Mouse (Mus musculus) lung, adult 18-20 months (tissue): Measurements from ENCODE around the gene Cds2.
"Not testable (repeated sequence)": the region's sequence is repeated elsewhere in the genome, so short reads cannot be mapped to it uniquely, and the experiment has no call there.

Experiments
- DNase-seq, 2 experiments: peaks; one replicate each; pipeline ENCODE4 v3.0.0; 2022; ENCODE audit warnings: mixed read lengths in 2 of 2

The Cds2 gene

DNA sequence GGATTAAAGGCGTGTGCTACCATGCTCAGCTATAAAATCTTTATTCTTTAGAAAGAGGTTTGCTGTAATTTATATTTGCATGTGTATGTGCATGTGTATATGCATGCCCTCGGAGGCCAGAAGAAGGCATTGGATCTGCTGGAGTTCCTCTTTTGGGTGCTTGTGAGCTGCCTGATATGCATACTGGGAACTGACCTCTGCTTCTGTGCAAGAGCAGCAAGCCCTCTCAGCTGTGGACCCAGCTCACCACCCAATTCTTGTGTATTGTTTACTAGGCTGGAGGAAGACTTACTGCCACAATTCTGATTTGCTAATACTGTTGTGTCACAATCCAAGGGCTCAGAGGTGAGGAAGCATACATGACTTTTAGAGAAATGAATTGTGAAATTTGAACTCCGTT, 3.1 kb downstream of the Cds2 start:
- DNase-seq, result peak in 1 of 2 experiments; percentile 43

- peak in 1 of 2 experiments; percentile 53 for DNase-seq
Measured at GRCm38 (mm10) chr2:132269217-132269616, 6.3 kb downstream of the Cds2 start.

DNA sequence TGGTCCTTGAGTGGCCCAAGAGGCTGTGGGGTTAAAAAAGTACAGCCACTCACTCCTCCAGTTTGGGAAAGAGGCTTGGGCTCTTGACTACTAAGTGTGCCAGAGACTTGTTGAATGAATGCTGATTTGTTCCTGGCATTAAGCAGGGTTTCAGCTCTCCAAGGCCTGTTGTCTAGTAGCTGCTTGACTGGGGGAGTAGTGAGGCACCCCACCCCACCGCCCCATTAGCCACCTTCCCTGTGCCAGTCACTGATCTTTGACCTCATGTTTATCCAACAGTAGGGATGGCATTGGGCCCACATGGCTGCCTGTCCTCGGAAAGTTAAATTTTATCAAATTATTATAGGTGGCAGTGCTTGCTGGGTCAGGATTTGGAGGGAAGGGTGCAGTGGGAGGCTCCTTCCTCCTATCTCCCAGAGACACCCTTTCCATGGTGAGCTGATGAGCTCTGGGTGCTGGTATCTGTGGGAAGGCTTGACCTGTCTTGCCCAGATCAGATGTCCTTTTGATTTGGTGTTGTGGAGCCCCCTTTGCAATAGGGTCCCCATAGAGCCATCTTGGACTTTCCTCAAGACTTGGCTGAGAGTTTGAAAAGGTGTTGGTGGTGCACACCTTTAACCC, 7.5 kb downstream of the Cds2 start:
- peak in 1 of 2 experiments; percentile 50 for DNase-seq

GRCm38 (mm10) chr2:132272694-132273389, 9.9 kb downstream of the Cds2 start:
- DNase-seq, result no peak

DNA sequence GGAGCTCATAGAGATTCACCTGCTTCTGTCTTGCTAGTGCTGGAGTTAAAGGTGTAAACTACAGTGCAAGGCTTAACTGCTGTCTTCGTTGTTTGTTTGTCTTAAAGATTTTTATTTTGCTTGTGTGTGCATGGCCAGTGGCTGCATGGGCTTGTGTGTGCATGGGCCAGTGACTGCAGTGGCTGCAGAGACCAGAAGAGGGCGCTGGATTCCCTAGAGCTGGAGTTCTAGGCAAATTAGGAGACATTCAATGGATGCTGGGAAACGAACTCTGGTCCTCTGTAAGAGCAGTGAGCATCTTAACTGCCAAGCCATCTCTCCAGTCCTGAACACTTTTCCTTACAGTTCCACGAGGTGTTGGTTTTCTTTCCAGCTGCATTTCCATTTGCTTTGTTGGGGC, 12.6 kb downstream of the Cds2 start:
- DNase-seq, result no peak

- DNase-seq, result no peak
Measured at GRCm38 (mm10) chr2:132276249-132276648, 13.3 kb downstream of the Cds2 start.

- DNase-seq, result no peak
Measured at GRCm38 (mm10) chr2:132278273-132278853, 15.4 kb downstream of the Cds2 start.

GRCm38 (mm10) chr2:132279336-132279882, 16.5 kb downstream of the Cds2 start:
- no peak for DNase-seq

DNA sequence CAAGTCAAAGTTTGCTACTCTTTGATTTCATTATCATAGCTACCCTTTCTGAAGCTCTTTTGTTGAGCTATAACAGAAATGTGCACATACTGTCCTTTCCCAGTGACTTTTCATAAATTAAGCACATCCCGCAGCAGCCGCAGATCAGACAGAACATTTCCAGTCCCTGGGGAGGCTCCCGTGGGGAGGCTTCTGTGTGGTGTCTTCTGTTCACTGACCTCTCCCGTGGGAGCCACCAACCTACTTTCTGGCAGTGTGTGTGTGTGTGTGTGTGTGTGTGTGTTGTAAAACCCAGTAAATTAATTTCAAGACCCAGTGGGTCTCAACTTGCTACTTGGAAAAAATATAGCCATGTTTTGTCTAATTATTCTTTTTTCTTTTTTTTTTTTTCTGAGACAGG, 17.0 kb downstream of the Cds2 start:
- no peak for DNase-seq

- DNase-seq, result no peak
Measured at GRCm38 (mm10) chr2:132280518-132281120, 17.7 kb downstream of the Cds2 start.

DNA sequence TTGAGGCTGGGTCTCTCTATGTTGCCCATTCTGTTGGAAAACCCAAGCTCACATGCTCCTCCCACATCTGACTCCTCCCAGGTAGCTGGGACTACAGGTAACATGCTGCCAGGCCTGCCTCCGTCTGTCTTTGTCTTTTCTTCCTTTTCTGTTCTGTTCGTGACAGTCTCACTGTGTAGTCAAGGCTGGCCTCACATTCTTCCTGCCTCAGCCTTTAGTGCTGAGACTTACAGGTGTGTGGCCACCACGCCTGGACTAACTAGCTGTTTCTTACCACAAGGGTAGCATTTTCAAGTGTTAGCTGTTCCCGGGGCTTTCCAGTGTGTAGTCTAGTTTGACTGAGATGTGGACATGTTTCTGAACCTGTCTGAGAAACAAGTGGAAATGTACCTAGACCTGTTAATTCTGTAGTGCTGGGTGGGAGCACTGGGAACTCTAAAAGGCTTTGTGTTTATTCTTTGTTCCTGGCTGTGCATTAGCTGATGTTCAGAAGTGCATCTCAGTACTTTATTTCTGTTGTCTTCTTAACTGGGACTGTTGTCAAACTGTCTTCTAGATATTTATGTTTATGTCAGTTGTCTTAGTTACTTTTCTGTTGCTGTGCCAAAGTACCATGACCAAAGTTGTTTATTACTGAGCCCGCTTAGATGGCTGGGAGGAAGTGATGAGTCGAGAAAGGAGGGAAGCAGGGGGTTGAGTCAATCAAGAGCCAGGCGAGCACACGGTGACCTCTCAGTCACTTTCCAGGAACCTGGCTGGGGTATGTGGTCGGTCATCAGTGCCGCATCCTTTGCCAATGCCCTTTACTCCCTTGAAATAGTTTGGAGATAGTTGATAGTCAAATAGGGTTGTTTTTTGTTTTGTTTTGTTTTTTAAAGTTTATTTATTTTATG, 18.9 kb downstream of the Cds2 start:
- DNase-seq, result peak in 1 of 2 experiments; percentile 59

DNA sequence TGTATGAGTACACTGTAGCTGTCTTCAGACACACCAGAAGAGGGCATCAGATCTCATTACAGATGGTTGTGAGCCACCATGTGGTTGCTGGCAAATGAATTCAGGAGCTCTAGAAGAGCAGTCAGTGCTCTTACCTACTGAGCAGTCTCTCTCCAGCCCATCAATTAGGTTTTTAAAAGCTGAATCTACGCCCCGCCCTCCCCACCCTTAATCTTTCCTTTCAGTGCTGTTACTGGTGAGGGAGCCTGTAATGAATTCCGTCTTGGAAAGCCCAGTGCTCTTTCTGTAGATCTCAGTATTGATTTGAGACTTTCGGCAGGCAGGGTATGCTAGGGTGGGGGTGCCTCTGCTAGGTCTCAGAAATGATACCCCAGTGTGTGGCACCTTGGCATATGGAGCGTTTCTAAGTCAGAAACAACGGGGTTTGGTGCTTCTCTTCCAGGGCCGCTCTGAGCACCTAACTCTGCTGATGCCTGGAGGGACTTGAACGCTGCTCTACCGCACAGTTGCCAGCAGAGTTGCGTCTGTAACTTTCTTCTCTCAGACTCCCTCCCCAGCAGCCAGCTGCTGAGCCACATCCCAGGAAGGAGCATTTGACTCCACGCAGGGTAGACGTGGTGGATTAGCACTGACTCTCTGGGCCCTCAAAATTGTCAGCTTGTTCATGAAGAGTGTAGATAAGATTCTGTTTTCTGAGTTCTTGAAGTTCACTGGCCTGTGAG, 19.7 kb downstream of the Cds2 start:
- no peak for DNase-seq

GRCm38 (mm10) chr2:132283236-132284070, 20.5 kb downstream of the Cds2 start:
- DNase-seq, result no peak

- peak; percentile 58 to 78 for DNase-seq
Measured at GRCm38 (mm10) chr2:132284492-132285139, 21.7 kb downstream of the Cds2 start.

- not testable (repeated sequence) for DNase-seq
Measured at GRCm38 (mm10) chr2:132285722-132286121, 22.8 kb downstream of the Cds2 start.

DNA sequence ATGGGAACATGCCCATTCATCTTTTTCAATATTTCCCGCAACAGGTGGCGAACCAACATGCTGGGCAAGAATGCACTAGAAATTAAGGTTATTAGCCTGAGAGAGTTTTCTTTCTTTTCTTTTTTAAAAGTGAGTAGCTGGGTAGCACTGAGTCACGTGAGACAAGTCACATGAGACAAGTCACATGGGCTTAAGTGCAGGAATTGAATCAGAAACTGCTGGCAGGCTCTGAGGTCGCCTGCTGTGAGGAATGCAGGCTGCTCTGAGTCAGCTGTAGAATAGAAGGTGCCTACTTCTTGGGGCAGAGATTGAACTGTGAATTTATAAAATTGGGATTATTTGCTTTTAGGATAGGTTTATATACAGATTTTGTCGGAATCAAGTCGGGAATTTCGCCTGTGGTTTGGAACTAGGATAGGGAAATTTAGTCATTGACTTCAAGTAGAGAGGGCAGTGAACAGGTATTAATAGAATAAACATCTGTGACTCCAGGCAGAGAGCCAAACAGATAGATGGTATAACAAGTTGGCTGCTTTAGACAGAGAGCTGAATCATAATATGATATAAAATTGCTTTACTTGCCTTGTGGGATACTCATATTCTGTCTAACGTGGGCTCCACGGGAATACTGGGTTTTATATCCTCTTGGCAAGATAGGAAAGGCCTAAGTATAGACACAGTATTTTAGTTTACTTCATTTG, 23.6 kb downstream of the Cds2 start:
- DNase-seq, result no peak

DNA sequence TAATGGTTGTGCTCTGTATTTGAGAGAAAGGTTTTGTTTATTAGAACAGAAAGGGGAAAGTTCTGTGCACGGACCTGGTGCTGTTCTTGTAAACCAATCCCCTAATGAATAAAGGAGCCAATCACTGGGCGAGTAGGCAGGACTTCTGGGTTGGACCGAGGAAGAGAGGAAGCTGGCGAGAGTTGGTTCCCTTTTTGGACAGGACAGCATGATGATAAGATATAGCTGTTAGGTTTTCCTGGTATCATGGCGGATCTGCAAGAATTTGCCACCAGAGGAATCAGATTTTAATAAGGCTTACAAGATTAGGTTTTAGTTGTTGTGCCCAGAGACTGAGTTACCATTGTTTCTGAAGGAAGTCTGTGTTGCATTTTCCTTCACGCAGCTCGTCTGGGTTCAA, 26.3 kb downstream of the Cds2 start:
- not testable (repeated sequence) for DNase-seq

- DNase-seq, result no peak
Measured at GRCm38 (mm10) chr2:132290808-132291207, 27.9 kb downstream of the Cds2 start.

DNA sequence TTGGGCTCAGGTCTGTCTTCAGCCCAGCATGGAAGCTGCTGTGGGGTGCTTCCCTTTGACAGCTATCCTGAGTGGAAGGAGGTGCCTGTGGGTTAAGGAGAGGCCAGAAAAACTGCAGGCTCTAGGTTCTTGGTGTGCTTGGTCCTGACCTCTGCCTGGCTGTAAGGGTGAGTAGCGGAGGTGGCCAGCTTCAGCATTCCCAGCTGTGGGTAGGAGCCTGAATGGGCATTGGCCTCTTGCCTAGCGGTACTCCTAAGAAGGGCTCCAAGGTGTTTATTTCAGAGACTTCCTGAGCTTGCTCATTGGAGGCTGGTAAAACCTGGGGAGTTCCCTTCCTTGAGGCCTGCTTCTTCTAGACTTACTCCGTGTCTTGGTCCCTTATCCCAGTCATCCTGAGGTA, 28.3 kb downstream of the Cds2 start:
- DNase-seq, result peak; percentile 50 to 65

DNA sequence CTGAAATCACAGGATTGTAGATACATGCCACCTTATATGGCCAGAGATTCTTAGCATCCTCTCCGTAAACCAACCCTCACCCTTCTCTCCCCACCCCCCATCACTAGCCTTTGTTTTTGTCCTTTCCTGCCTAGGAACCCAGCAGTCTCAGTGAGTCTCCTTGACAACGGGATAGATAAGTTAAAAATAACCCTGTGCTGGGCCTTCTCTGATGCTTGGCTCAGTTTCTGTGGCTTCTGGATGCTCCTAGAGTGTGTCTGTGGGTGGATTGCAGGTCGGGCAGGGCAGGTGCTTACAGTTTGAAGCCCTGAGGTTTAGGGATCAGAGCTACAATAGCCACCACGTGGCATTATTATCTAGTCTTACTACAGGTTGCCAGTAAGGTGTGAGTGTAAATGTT, 29.1 kb downstream of the Cds2 start:
- DNase-seq, result no peak
